Mouse (Mus musculus): ENCODE measurements at regions not wholly inside any gene's neighbourhood (a gene's known extent, or its start where the extent isn't known, plus 50 kb on each side); places are given as distances from the start of the nearest gene placed in this dataset.

DNA sequence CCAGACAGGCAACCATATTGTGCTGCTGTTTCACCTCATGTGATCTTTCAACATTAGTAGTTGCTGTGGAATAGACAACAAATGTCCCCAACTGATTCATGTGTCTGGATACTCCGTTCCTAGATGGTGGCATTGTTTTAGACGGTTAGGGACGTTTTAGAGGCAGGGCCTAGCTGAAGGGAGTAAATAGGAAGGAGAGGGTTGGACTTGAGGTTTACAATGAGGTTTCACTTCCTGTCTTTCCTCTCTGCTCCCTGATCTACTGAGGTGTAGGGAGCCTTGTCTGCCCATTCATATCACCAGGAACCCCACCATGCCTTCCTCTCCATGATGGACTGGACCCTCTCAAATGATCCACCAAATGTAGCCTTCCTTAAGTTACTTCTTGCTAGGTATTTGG is 168.1 kb downstream of the Mex3b start:
- H3K4me1 ChIP-seq (ENCODE audit: insufficient read depth, low read depth, low read length), result no peaks in the 10 kb centered on the region
- TF ChIP-seq EP300 (IDR thresholded peaks at IDR 0.05) (no peak), CTCF (IDR thresholded peaks at IDR 0.05) (no peak)
- H3K4me2 ChIP-seq (replicated peaks; ENCODE audit: low read depth, low read length), result no peak overlapping the region
- ATAC-seq (no peak), DNase-seq (ENCODE audit: low spot score) (no peak)
- H3K27me3 ChIP-seq (replicated peaks; ENCODE audit: insufficient read depth, low read length), result no peaks in the 10 kb centered on the region
- no peak overlapping the region for H3K4me3 ChIP-seq (ENCODE audit: low read depth, low read length)
- H3K27ac ChIP-seq (ENCODE audit: low read length), result no peak overlapping the region
- WGBS, result 75% methylated on average over 3 of the region's 3 CpGs
- H3K36me3 ChIP-seq (ENCODE audit: insufficient read depth, low read length), result no peaks in the 10 kb centered on the region
- H3K9ac ChIP-seq (replicated peaks; ENCODE audit: low read depth), result no peak overlapping the region
- H3K9me3 ChIP-seq (ENCODE audit: low read length), result no peaks in the 10 kb centered on the region

DNA sequence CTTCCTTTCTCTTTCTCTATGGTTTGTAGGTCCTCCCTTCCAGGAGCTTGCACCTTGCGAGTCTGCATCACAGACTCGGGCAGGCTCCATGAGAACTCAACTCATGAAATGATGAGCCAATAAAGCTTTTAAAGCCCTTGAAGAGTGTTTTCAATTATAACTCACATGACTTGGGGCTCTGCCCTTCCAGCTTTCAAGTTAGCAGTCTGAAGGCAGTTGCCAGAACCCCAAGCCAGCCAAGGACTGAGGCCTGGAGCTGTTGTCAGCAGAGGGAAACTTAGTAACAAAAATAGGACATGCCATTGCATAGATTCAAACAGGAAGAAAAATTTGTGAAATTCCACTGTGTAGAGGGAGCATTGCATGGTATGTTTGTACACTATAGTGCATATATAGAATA is 169.3 kb downstream of the Mex3b start:
- Histone ChIP-seq H3K4me1 (ENCODE audit: insufficient read depth, low read depth, low read length) (no peaks in the 10 kb centered on the region), H3K4me3 (ENCODE audit: low read depth, low read length) (no peak overlapping the region), H3K9me3 (ENCODE audit: low read length) (no peaks in the 10 kb centered on the region), H3K4me2 (replicated peaks; ENCODE audit: low read depth, low read length) (no peak overlapping the region), H3K36me3 (ENCODE audit: insufficient read depth, low read length) (no peaks in the 10 kb centered on the region), H3K27ac (ENCODE audit: low read length) (no peak overlapping the region), H3K27me3 (replicated peaks; ENCODE audit: insufficient read depth, low read length) (no peaks in the 10 kb centered on the region), H3K9ac (replicated peaks; ENCODE audit: low read depth) (no peak overlapping the region)
- ATAC-seq (no peak), DNase-seq (ENCODE audit: low spot score) (no peak)
- TF ChIP-seq EP300 (IDR thresholded peaks at IDR 0.05), result no peak
- no peak for TF ChIP-seq CTCF (IDR thresholded peaks at IDR 0.05)
- whole genome bisulfite sequencing, result 63% methylated on average over 2 of the region's 2 CpGs

DNA sequence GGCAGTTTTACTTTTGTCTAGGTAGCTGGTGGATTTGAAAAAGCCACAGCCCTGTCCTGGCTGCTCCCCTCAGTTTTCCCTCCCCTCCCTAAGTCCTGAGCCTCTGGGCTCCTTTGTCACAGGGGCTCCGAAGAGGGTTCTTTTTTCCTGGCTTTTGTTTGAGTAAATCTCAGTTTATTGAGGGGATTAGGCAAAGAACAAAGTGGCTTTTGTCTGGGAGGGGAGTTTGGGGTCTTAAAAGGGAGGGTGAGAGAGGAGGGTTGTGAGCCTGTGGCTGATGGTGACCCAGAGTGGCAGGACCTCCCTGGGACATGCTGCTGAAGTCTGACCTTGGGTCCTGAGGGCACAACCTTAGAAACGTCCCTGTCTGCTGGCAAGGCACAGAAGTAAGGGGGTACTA is 170.0 kb downstream of the Mex3b start:
- Histone ChIP-seq H3K36me3 (ENCODE audit: insufficient read depth, low read length) (no peaks in the 10 kb centered on the region), H3K4me3 (ENCODE audit: low read depth, low read length) (no peak overlapping the region), H3K27me3 (replicated peaks; ENCODE audit: insufficient read depth, low read length) (no peaks in the 10 kb centered on the region), H3K9me3 (ENCODE audit: low read length) (no peaks in the 10 kb centered on the region), H3K9ac (replicated peaks; ENCODE audit: low read depth) (no peak overlapping the region), H3K4me1 (ENCODE audit: insufficient read depth, low read depth, low read length) (no peaks in the 10 kb centered on the region), H3K4me2 (replicated peaks; ENCODE audit: low read depth, low read length) (no peak overlapping the region), H3K27ac (ENCODE audit: low read length) (no peak overlapping the region)
- TF ChIP-seq CTCF (IDR thresholded peaks at IDR 0.05), result no peak
- no peak for TF ChIP-seq EP300 (IDR thresholded peaks at IDR 0.05)
- DNase-seq (ENCODE audit: low spot score), result no peak
- no peak for ATAC-seq
- 13% methylated on average over 2 of the region's 2 CpGs for WGBS

DNA sequence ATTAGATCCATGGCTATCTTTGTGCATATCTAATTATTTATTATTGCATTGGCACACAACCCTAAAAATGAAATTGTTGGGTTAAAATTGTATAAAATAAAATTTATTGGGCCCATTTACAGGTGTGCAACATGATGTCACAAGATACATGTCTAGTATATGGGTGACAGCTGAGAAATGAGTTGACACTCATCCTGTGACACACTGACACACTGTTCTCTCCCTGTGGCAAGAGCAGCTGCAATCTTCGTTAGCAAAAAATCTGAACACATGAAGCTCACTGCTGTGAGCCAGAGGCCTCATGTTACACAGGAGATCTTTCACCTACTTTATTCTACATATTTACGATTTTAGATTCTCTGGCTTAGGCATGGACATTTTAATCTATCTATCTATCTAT is 170.6 kb downstream of the Mex3b start:
- WGBS, result 75% methylated on average over 2 of the region's 2 CpGs
- no peak for DNase-seq (ENCODE audit: low spot score)
- no peaks in the 10 kb centered on the region for H3K4me1 ChIP-seq (ENCODE audit: insufficient read depth, low read depth, low read length)
- H3K9me3 ChIP-seq (ENCODE audit: low read length), result no peaks in the 10 kb centered on the region
- H3K27ac ChIP-seq (ENCODE audit: low read length), result no peak overlapping the region
- H3K9ac ChIP-seq (replicated peaks; ENCODE audit: low read depth), result no peak overlapping the region
- H3K4me3 ChIP-seq (ENCODE audit: low read depth, low read length), result no peak overlapping the region
- no peaks in the 10 kb centered on the region for H3K27me3 ChIP-seq (replicated peaks; ENCODE audit: insufficient read depth, low read length)
- TF ChIP-seq EP300 (IDR thresholded peaks at IDR 0.05) (no peak), CTCF (IDR thresholded peaks at IDR 0.05) (no peak)
- H3K4me2 ChIP-seq (replicated peaks; ENCODE audit: low read depth, low read length), result no peak overlapping the region
- H3K36me3 ChIP-seq (ENCODE audit: insufficient read depth, low read length), result no peaks in the 10 kb centered on the region
- ATAC-seq, result no peak

DNA sequence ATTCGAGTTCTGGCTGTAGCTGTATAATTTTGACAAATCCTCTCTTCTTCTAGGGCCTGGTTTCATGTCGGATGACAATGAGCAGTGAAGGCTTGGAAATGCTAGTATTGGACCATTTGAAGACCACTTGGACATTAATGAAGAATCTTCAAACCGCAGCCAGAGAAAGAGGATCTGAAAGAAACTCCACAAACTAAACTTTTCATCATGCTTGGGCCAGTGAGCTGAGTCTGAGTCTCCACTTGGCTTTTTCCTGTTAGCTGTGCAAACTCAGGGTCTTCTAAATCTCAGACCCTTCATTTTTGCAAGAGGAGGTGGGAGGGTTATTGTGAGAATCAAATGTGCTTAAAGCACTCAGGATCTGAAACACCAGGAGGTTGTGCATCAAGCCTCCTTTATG is 176.6 kb downstream of the Mex3b start:
- no peak overlapping the region for H3K4me3 ChIP-seq (ENCODE audit: low read depth, low read length)
- TF ChIP-seq EP300 (IDR thresholded peaks at IDR 0.05) (no peak), CTCF (IDR thresholded peaks at IDR 0.05) (no peak)
- no peak for DNase-seq (ENCODE audit: low spot score)
- ATAC-seq, result no peak
- no peak overlapping the region for H3K27ac ChIP-seq (ENCODE audit: low read length)
- H3K9ac ChIP-seq (replicated peaks; ENCODE audit: low read depth), result no peak overlapping the region
- no peaks in the 10 kb centered on the region for H3K36me3 ChIP-seq (ENCODE audit: insufficient read depth, low read length)
- WGBS, result 78% methylated on average over 3 of the region's 3 CpGs
- H3K4me1 ChIP-seq (ENCODE audit: insufficient read depth, low read depth, low read length), result no peaks in the 10 kb centered on the region
- H3K9me3 ChIP-seq (ENCODE audit: low read length), result no peaks in the 10 kb centered on the region
- no peaks in the 10 kb centered on the region for H3K27me3 ChIP-seq (replicated peaks; ENCODE audit: insufficient read depth, low read length)
- H3K4me2 ChIP-seq (replicated peaks; ENCODE audit: low read depth, low read length), result no peak overlapping the region

DNA sequence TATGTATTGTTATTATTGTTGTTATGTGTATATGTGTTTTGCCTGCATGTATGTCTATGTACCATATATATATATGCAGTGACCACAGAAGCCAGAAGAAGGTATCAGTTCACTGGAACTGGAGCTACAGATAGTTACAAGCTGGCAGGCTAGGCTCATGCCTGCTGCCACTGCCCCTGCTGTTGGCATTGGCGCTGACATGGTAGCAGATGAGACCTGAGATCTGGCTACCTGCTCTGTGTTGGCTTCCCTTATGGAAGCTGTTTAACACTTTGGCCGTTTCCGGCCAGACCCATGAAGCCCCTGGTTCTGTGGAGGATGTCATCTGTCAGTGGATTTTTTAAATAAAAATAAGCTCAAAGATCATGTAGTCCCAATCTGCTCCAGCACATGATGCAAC is 178.1 kb downstream of the Mex3b start:
- DNase-seq (ENCODE audit: low spot score) (no peak), ATAC-seq (no peak)
- Histone ChIP-seq H3K27ac (ENCODE audit: low read length) (no peak overlapping the region), H3K4me1 (ENCODE audit: insufficient read depth, low read depth, low read length) (no peaks in the 10 kb centered on the region), H3K27me3 (replicated peaks; ENCODE audit: insufficient read depth, low read length) (no peaks in the 10 kb centered on the region), H3K9me3 (ENCODE audit: low read length) (no peaks in the 10 kb centered on the region), H3K4me3 (ENCODE audit: low read depth, low read length) (no peak overlapping the region), H3K36me3 (ENCODE audit: insufficient read depth, low read length) (no peaks in the 10 kb centered on the region), H3K4me2 (replicated peaks; ENCODE audit: low read depth, low read length) (no peak overlapping the region), H3K9ac (replicated peaks; ENCODE audit: low read depth) (no peak overlapping the region)
- 85% methylated on average over 3 of the region's 3 CpGs for WGBS
- no peak for TF ChIP-seq CTCF (IDR thresholded peaks at IDR 0.05)
- no peak for TF ChIP-seq EP300 (IDR thresholded peaks at IDR 0.05)

DNA sequence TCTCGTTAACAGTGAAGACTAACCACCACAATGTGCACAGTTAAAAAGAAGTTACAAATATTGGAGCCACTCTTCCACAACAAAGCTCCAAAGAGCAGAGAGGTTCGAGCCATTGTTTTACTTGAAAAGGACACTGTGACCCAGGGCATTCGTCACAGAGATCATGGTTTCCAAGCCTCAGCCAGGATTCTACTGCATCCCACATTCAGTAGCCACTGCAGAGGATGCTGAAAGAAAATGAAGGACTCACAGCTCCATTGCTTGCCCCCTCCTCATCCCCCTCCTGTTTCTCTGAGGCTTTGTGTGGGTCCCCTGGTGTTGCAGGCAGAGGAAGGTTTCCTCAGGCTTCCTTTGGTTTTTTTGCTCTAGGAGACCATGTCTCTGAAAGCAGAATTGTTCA is 182.9 kb downstream of the Mex3b start:
- H3K9me3 ChIP-seq (ENCODE audit: low read length), result no peaks in the 10 kb centered on the region
- no peak for TF ChIP-seq CTCF (IDR thresholded peaks at IDR 0.05)
- TF ChIP-seq EP300 (IDR thresholded peaks at IDR 0.05), result no peak
- no peak overlapping the region for H3K9ac ChIP-seq (replicated peaks; ENCODE audit: low read depth)
- H3K4me1 ChIP-seq (ENCODE audit: insufficient read depth, low read depth, low read length), result no peaks in the 10 kb centered on the region
- DNase-seq (ENCODE audit: low spot score) (no peak), ATAC-seq (no peak)
- no peak overlapping the region for H3K4me2 ChIP-seq (replicated peaks; ENCODE audit: low read depth, low read length)
- no peaks in the 10 kb centered on the region for H3K27me3 ChIP-seq (replicated peaks; ENCODE audit: insufficient read depth, low read length)
- 55% methylated on average over 3 of the region's 3 CpGs for whole genome bisulfite sequencing
- no peaks in the 10 kb centered on the region for H3K36me3 ChIP-seq (ENCODE audit: insufficient read depth, low read length)
- H3K4me3 ChIP-seq (ENCODE audit: low read depth, low read length), result no peak overlapping the region
- no peak overlapping the region for H3K27ac ChIP-seq (ENCODE audit: low read length)
